19 mouse cellular contexts compared by ENCODE assay signal in genomic region chr10:95969694-95970093, GRCm38 (mm10). TPM values are rescaled to one million over a fixed set of nuclear protein-coding genes. Genes with fewer than 3 reads are reported as not detected.
DNase-seq lines count a peak whose midpoint lies in the region; ATAC-seq lines count a peak whose summit lies in the region.
"Had no signal": no experiment of that assay in that cellular context is flagged by ENCODE, and none has a peak within 500 bp of the region (broad histone marks: within the 10 kb centered on the region; RNA-seq: fewer than 3 reads in every experiment).

No protein-coding gene starts in this region.

- no peak overlapping the region for H3K9ac ChIP-seq in heart, embryonic 16.5 days (ENCODE audit: low read length)
- H3K9ac ChIP-seq: embryonic facial prominence, embryonic 12.5 days; forebrain, embryonic 15.5 days; hindbrain, embryonic 12.5 days; kidney, embryonic 15.5 days; limb, embryonic 12.5 days had no signal

- peak overlapping the region; percentile 48; the same call in 1 of the 2 replicates for H3K27ac ChIP-seq in heart, embryonic 16.5 days (ENCODE audit: low read length)
- H3K27ac ChIP-seq: embryonic facial prominence, embryonic 12.5 days; forebrain, embryonic 15.5 days; hindbrain, embryonic 12.5 days; kidney, embryonic 15.5 days; limb, embryonic 12.5 days; liver, embryonic 12.5 days had no signal

- 86% methylated on average over 1 of the region's 1 CpGs for WGBS in heart, embryonic 16.5 days

- peaks cover 24% of the 10 kb centered on the region for H3K4me1 ChIP-seq in heart, embryonic 16.5 days (ENCODE audit: control insufficient read depth, insufficient read depth, low read length)
- H3K4me1 ChIP-seq: embryonic facial prominence, embryonic 12.5 days; forebrain, embryonic 15.5 days; hindbrain, embryonic 12.5 days; kidney, embryonic 15.5 days; limb, embryonic 12.5 days had no signal

- no peak for DNase-seq in heart, adult 18-20 months
- peak; percentile 48 for DNase-seq in induced T-regulatory cell, adult 2 months (ENCODE audit: low read depth)
- no peak for DNase-seq in adipocyte (ENCODE audit: low spot score)
- DNase-seq in retina, embryonic 14.5 days (ENCODE audit: low spot score) = no peak
- DNase-seq in right cerebral cortex, adult 18-20 months = no peak
- DNase-seq: adrenal gland, postnatal 10 days; cerebellum, adult 9-11 months; gastrocnemius, postnatal 36 days; lung, adult 2 months; thymus, postnatal 14 days had no signal

- peaks cover 3% of the 10 kb centered on the region; the same call in 1 of the 2 replicates for H3K36me3 ChIP-seq in heart, embryonic 16.5 days (ENCODE audit: control insufficient read depth, insufficient read depth)
- H3K36me3 ChIP-seq: embryonic facial prominence, embryonic 12.5 days; hindbrain, embryonic 12.5 days; kidney, embryonic 15.5 days; limb, embryonic 12.5 days had no signal

- H3K4me3 ChIP-seq in heart, embryonic 16.5 days (ENCODE audit: low read length) = no peak overlapping the region
- H3K4me3 ChIP-seq: embryonic facial prominence, embryonic 12.5 days; forebrain, embryonic 15.5 days; hindbrain, embryonic 12.5 days; kidney, embryonic 15.5 days; limb, embryonic 12.5 days; liver, embryonic 12.5 days had no signal

- H3K9me3 ChIP-seq in heart, embryonic 16.5 days (replicated peaks; ENCODE audit: control insufficient read depth, low read length) = no peaks in the 10 kb centered on the region
- H3K9me3 ChIP-seq: embryonic facial prominence, embryonic 12.5 days; forebrain, embryonic 15.5 days; hindbrain, embryonic 12.5 days; kidney, embryonic 15.5 days; limb, embryonic 12.5 days; liver, embryonic 12.5 days had no signal

- ATAC-seq in heart, embryonic 16.5 days (replicated peaks; ENCODE audit: extremely low read depth, insufficient read depth, low FRiP score) = no peak
- ATAC-seq in CD4-positive, CD25-positive, alpha-beta regulatory T cell, adult 4 months = peak; percentile 67
- ATAC-seq: forebrain, embryonic 15.5 days; liver, embryonic 12.5 days; midbrain, embryonic 16.5 days had no signal

- H3K4me2 ChIP-seq in heart, embryonic 16.5 days (ENCODE audit: low read depth, low read length) = no peak overlapping the region
- H3K4me2 ChIP-seq: embryonic facial prominence, embryonic 12.5 days; forebrain, embryonic 15.5 days; hindbrain, embryonic 12.5 days; kidney, embryonic 15.5 days; limb, embryonic 12.5 days had no signal

- H3K27me3 ChIP-seq in heart, embryonic 16.5 days (ENCODE audit: control insufficient read depth, insufficient read depth, low read length) = no peaks in the 10 kb centered on the region
- H3K27me3 ChIP-seq: embryonic facial prominence, embryonic 12.5 days; forebrain, embryonic 15.5 days; hindbrain, embryonic 12.5 days; kidney, embryonic 15.5 days; limb, embryonic 12.5 days; liver, embryonic 12.5 days had no signal

RNA-seq across cellular contexts. Expression of gene Eea1, which starts 29.2 kb away (rescaled TPM):
- 16.2 and 16.8 TPM in 2 replicates for polyA plus RNA-seq in heart, embryonic 16.5 days (2015; fragmentation: Nextera tagmentation; extraction: Ambion mirVana)
- total RNA-seq in heart, adult 18-20 months (2021) = 10 to 100 TPM; 32.7 to 37.2 TPM
- polyA plus RNA-seq in CD4-positive, CD25-positive, alpha-beta regulatory T cell, adult 4 months (2017; shearing (Covaris generic)) = 10 to 100 TPM; 18.7 to 24.7 TPM
